9 mouse cellular contexts compared by ENCODE assay signal in genomic region chr1:126925150-126926035, GRCm38 (mm10).
DNase-seq lines count a peak whose midpoint lies in the region; ATAC-seq and TF ChIP-seq lines count a peak whose summit lies in the region.
"Had no signal": no experiment of that assay in that cellular context is flagged by ENCODE, and none has a peak within 500 bp of the region (broad histone marks: within the 10 kb centered on the region; RNA-seq: fewer than 3 reads in every experiment).

No protein-coding gene starts in this region.

- no peak for ATAC-seq in kidney, embryonic 16.5 days (ENCODE audit: low FRiP score, low TSS enrichment)
- peak; percentile 80 for ATAC-seq in embryonic facial prominence, embryonic 14.5 days (ENCODE audit: low read depth)
- ATAC-seq in heart, embryonic 16.5 days (replicated peaks; ENCODE audit: extremely low read depth, insufficient read depth, low FRiP score), result peak; percentile 83
- ATAC-seq in midbrain, postnatal 0 days (ENCODE audit: low FRiP score), result peak; percentile 74; the same call in 1 of the 2 replicates
- ATAC-seq in megakaryocyte progenitor cell, adult 5-6 weeks (replicated peaks; ENCODE audit: poor library complexity), result no peak

- no peaks in the 10 kb centered on the region for H3K4me1 ChIP-seq in kidney, adult 2 months (ENCODE audit: control insufficient read depth, insufficient read depth, low read length)
- no peaks in the 10 kb centered on the region for H3K4me1 ChIP-seq in kidney, embryonic 16.5 days (ENCODE audit: insufficient read depth, low read length)
- peaks cover 12% of the 10 kb centered on the region for H3K4me1 ChIP-seq in embryonic facial prominence, embryonic 14.5 days (ENCODE audit: control insufficient read depth, insufficient read depth, low read length)
- peaks cover 22% of the 10 kb centered on the region for H3K4me1 ChIP-seq in heart, embryonic 16.5 days (ENCODE audit: control insufficient read depth, insufficient read depth, low read length)
- H3K4me1 ChIP-seq in midbrain, postnatal 0 days (ENCODE audit: insufficient read depth, low read length), result no peaks in the 10 kb centered on the region

- no peaks in the 10 kb centered on the region for H3K27me3 ChIP-seq in kidney, adult 2 months (replicated peaks; ENCODE audit: control insufficient read depth, insufficient read depth, low read length)
- H3K27me3 ChIP-seq in kidney, embryonic 16.5 days (ENCODE audit: insufficient read depth, low read length), result no peaks in the 10 kb centered on the region
- no peaks in the 10 kb centered on the region for H3K27me3 ChIP-seq in embryonic facial prominence, embryonic 14.5 days (replicated peaks; ENCODE audit: control insufficient read depth, insufficient read depth, low read length)
- H3K27me3 ChIP-seq in heart, embryonic 16.5 days (ENCODE audit: control insufficient read depth, insufficient read depth, low read length), result no peaks in the 10 kb centered on the region
- H3K27me3 ChIP-seq in midbrain, postnatal 0 days (ENCODE audit: insufficient read depth, low read length), result no peaks in the 10 kb centered on the region

- H3K9me3 ChIP-seq in kidney, embryonic 16.5 days (ENCODE audit: low read length), result no peaks in the 10 kb centered on the region
- H3K9me3 ChIP-seq in embryonic facial prominence, embryonic 14.5 days (ENCODE audit: control insufficient read depth, low read length), result no peaks in the 10 kb centered on the region
- no peaks in the 10 kb centered on the region for H3K9me3 ChIP-seq in heart, embryonic 16.5 days (replicated peaks; ENCODE audit: control insufficient read depth, low read length)
- H3K9me3 ChIP-seq in midbrain, postnatal 0 days (ENCODE audit: low read length), result no peaks in the 10 kb centered on the region

- TF ChIP-seq POLR2A in kidney, adult 2 months (IDR thresholded peaks at IDR 0.05; ENCODE audit: low read depth, low read length), result no peak

- no peak overlapping the region for H3K27ac ChIP-seq in kidney, adult 2 months (ENCODE audit: insufficient read depth, low read depth, low read length)
- H3K27ac ChIP-seq in kidney, embryonic 16.5 days (ENCODE audit: low read length), result no peak overlapping the region
- 0 out of 2 replicates have a peak overlapping the region, but pooled peaks have one; percentile 10 for H3K27ac ChIP-seq in embryonic facial prominence, embryonic 14.5 days (replicated peaks; ENCODE audit: low read depth, low read length)
- peak overlapping the region; percentile 79 for H3K27ac ChIP-seq in heart, embryonic 16.5 days (ENCODE audit: low read length)
- H3K27ac ChIP-seq in midbrain, postnatal 0 days (ENCODE audit: low read depth, low read length), result no peak overlapping the region

- 51% methylated on average over 12 of the region's 12 CpGs for WGBS in kidney, adult 2 months
- 65% methylated on average over 12 of the region's 12 CpGs for WGBS in kidney, embryonic 16.5 days
- 43% methylated on average over 12 of the region's 12 CpGs for WGBS in embryonic facial prominence, embryonic 14.5 days
- WGBS in heart, embryonic 16.5 days, result 38% methylated on average over 12 of the region's 12 CpGs
- 62% methylated on average over 12 of the region's 12 CpGs for WGBS in midbrain, postnatal 0 days

- H3K9ac ChIP-seq in kidney, embryonic 16.5 days (replicated peaks; ENCODE audit: low read length), result no peak overlapping the region
- no peak overlapping the region for H3K9ac ChIP-seq in embryonic facial prominence, embryonic 14.5 days (ENCODE audit: low read depth, low read length)
- H3K9ac ChIP-seq in heart, embryonic 16.5 days (ENCODE audit: low read length), result peak overlapping the region; percentile 36; the same call in 1 of the 2 replicates
- no peak overlapping the region for H3K9ac ChIP-seq in midbrain, postnatal 0 days (replicated peaks; ENCODE audit: low read length, poor library complexity, severe bottlenecking)

- peak; percentile 47 for DNase-seq in kidney, adult 2 months
- DNase-seq in embryonic facial prominence, embryonic 14.5 days (ENCODE audit: low spot score), result peak; percentile 91
- peak; percentile 67 to 71 for DNase-seq in layer of hippocampus, postnatal 36 days
- peak; percentile 93 for DNase-seq in midbrain, postnatal 0 days (ENCODE audit: low spot score)
- DNase-seq in spleen, postnatal 10 days (ENCODE audit: low spot score in 2 of 2), result no peak

- no peak for TF ChIP-seq CTCF in kidney, adult 2 months (conservative IDR thresholded peaks at IDR 0.05; ENCODE audit: insufficient read depth, insufficient read length, low read depth, low read length)
- TF ChIP-seq CTCF in midbrain, postnatal 0 days (IDR thresholded peaks at IDR 0.05), result no peak

- H3K4me2 ChIP-seq in kidney, embryonic 16.5 days (replicated peaks; ENCODE audit: low read depth, low read length), result no peak overlapping the region
- no peak overlapping the region for H3K4me2 ChIP-seq in embryonic facial prominence, embryonic 14.5 days (ENCODE audit: low read depth, low read length)
- peak overlapping the region; percentile 48 for H3K4me2 ChIP-seq in heart, embryonic 16.5 days (ENCODE audit: low read depth, low read length)
- no peak overlapping the region for H3K4me2 ChIP-seq in midbrain, postnatal 0 days (ENCODE audit: low read depth, low read length, poor library complexity, severe bottlenecking)

- H3K36me3 ChIP-seq in kidney, adult 2 months (ENCODE audit: control insufficient read depth, insufficient read depth, low read length), result no peaks in the 10 kb centered on the region
- H3K36me3 ChIP-seq in kidney, embryonic 16.5 days (ENCODE audit: insufficient read depth, low read length), result no peaks in the 10 kb centered on the region
- H3K36me3 ChIP-seq in embryonic facial prominence, embryonic 14.5 days (ENCODE audit: control insufficient read depth, insufficient read depth, low read length), result no peaks in the 10 kb centered on the region
- H3K36me3 ChIP-seq in heart, embryonic 16.5 days (ENCODE audit: control insufficient read depth, insufficient read depth), result no peaks in the 10 kb centered on the region
- no peaks in the 10 kb centered on the region for H3K36me3 ChIP-seq in midbrain, postnatal 0 days (ENCODE audit: insufficient read depth, low read length)

- H3K4me3 ChIP-seq in kidney, adult 2 months (ENCODE audit: insufficient read depth, low read depth, low read length), result no peak overlapping the region
- H3K4me3 ChIP-seq in kidney, embryonic 16.5 days (ENCODE audit: low read length), result no peak overlapping the region
- no peak overlapping the region for H3K4me3 ChIP-seq in embryonic facial prominence, embryonic 14.5 days (ENCODE audit: low read depth, low read length)
- H3K4me3 ChIP-seq in heart, embryonic 16.5 days (ENCODE audit: low read length), result no peak overlapping the region
- H3K4me3 ChIP-seq in midbrain, postnatal 0 days (ENCODE audit: low read depth, low read length), result no peak overlapping the region
- H3K4me3 ChIP-seq: myocyte had no signal

Comparison
In these comparisons a context has a peak if more than half of its experiments do, and no peak if none do; other contexts are left out.
1. DNase-seq: peak in kidney, adult 2 months (single experiment), embryonic facial prominence, embryonic 14.5 days (single experiment), layer of hippocampus, postnatal 36 days (2 of 2) and midbrain, postnatal 0 days (single experiment); none in spleen, postnatal 10 days (0 of 2).
2. H3K27ac ChIP-seq: peak in embryonic facial prominence, embryonic 14.5 days (single experiment) and heart, embryonic 16.5 days (single experiment); none in kidney, adult 2 months (single experiment), kidney, embryonic 16.5 days (single experiment) and midbrain, postnatal 0 days (single experiment).
3. ATAC-seq: peak in embryonic facial prominence, embryonic 14.5 days (single experiment), heart, embryonic 16.5 days (single experiment) and midbrain, postnatal 0 days (single experiment); none in kidney, embryonic 16.5 days (single experiment) and megakaryocyte progenitor cell, adult 5-6 weeks (single experiment).